Mouse (Mus musculus) olfactory bulb, adult 2 months (tissue): Measurements from ENCODE around the gene Kcnmb3. TPM values are rescaled to one million over a fixed set of nuclear protein-coding genes. Genes with fewer than 3 reads are reported as not detected.
A peak's percentile ranks its signal among the peaks of the same experiment; 100 is the strongest.

Experiments
- H3K27ac ChIP-seq: fragments of 200-500 bp; 2 replicates; pipeline ENCODE4 v1.5.1; 2012; ENCODE audit warnings: low read depth, low read length; ENCODE audit not compliant: insufficient read depth
- H3K4me1 ChIP-seq: fragments of 200-500 bp; 2 replicates; pipeline ENCODE4 v1.6.1; 2012; ENCODE audit warnings: low read length; ENCODE audit not compliant: control insufficient read depth, insufficient read depth
- H3K4me3 ChIP-seq: fragments of 200-500 bp; 2 replicates; pipeline ENCODE4 v1.5.1; 2012; ENCODE audit warnings: mild to moderate bottlenecking, low read depth, low read length, moderate library complexity; ENCODE audit not compliant: insufficient read depth
- CTCF ChIP-seq: fragments of 200-500 bp; IDR thresholded peaks from 2 replicates; pipeline ENCODE4 v1.5.1; 2012; ENCODE audit warnings: low read depth, mild to moderate bottlenecking, low read length, moderate library complexity; ENCODE audit not compliant: insufficient read depth
- POLR2A ChIP-seq: fragments of 200-500 bp; IDR thresholded peaks from 2 replicates; pipeline ENCODE4 v1.6.1; 2012; ENCODE audit warnings: mild to moderate bottlenecking, low read depth, low read length, moderate library complexity; ENCODE audit not compliant: insufficient read depth
- WGBS: fragments of 180-500 bp; shearing (Covaris S2); methylation state at CpG from one replicate; pipeline ENCODE4 v1.1.7; 2018; 5-methylcytosine and 5-hydroxymethylcytosine counted together
- polyA plus RNA-seq: library from polyadenylated mRNA; stranded (reverse); fragments of >200 nt; gene quantifications from 2 replicates; pipeline ENCODE4 v1.2.4, GENCODE M21; 2012; ENCODE audit warnings: low replicate concordance; ENCODE audit not compliant: missing spikeins, insufficient read depth, insufficient read length

Kcnmb3 gene
- polyA plus RNA-seq, 1 experiment: not detected

DNA sequence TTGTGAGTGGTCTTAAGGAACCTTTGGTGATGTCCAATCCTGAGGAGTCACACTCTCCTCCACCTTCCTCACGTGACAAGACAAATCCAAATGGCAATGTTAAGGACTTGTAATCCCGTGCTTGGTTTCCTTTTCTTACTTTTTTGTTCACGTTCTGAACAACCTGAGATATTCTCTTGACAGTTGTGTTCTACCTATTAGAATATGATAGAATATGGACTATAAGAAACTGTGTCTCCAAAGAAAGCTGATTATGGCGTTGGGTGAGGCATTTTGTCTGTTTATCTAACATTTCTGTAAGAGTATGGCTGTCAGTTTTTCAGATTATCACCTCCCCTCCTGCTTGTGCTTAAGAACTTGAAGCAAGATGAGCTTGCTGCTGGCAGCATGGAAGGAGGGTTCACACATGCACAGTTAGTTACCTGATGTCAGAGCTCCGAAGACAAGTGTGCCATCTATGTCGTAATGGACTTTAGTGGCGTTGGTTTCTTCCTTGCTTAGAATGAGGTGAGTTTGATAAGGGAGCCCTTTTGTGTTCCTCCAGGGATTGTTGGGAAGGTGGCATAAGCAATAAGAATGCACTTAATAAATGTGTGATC, 20.8 kb upstream of the Kcnmb3 start:
- Histone ChIP-seq H3K4me1 (peaks cover 12% of the 10 kb centered on the region), H3K4me3 (no peak overlapping the region), H3K27ac (no peak overlapping the region)
- TF ChIP-seq CTCF (no peak), POLR2A (no peak)
- WGBS: 85% methylated on average over 7 of the region's 7 CpGs

DNA sequence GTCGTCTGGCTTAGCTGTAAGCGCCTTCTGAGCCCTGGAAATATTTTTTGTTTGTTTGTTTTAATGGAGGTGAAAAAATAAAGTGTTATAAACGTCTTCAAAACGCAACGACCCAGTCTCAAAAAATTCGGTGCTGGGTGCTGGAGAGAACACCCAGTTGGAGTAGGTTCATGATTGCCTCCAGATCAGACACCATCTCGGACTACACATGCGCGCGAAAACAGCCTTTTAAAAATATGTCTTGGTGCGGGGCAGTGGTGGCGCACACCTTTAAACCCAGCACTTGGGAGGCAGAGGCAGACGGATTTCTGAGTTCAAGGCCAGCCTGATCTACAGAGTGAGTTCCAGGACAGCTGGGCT, 19.1 kb upstream of the Kcnmb3 start:
- 2% methylated on average over 13 of the region's 13 CpGs for WGBS
- H3K27ac ChIP-seq: no peak overlapping the region

DNA sequence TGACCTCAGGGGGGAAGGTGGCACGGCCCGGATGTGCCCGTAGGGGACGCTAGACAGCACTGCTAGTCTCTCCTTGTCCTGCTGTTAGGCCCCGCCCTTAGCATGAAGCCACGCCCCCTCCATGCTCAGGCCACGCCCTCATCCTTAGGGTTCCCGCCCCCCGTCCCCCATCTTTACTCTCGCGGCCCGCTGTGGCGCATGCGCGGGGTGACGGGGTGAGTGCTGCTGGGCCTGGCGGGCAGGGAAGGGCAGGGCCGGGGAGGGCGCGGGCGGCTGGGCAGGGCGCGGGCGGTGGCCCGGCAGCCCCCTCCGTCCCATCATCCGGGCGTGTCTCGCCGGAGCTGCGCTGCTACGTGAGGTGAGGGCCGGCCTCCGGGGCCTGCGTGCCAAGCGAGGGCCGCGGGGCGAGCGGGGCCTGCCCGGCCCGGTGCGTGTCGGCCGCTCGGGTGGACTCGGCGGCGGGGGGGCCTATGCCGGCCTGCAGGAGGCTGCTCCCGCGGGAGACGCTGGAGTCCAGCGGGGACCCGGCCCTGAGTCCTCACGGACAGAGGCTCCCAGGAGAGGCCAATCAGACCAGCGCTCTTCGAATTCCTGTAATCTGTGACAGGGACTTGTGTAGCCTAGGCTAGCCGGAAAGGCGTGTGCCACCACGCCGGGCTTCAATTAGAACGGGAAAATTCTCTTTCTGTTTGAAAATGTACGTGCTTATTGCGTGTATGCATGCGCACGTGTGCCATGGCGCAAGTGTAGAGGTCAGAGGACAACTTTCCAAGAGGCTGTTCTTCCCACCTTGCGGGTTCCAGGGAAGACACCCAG, 18.6 kb upstream of the Kcnmb3 start:
- H3K4me3 ChIP-seq: peak overlapping the region; percentile 89
- TF ChIP-seq POLR2A (peak; percentile 73), CTCF (peak; percentile 63; the same call in 1 of the 2 replicates)
- under 1% methylated on average over 69 of the region's 69 CpGs for WGBS
- H3K27ac ChIP-seq: peak overlapping the region; percentile 59
- peaks cover 12% of the 10 kb centered on the region for H3K4me1 ChIP-seq

More for the DNA sequence above, 19.1 kb upstream of the Kcnmb3 start:
- TF ChIP-seq POLR2A: no peak
- no peak for TF ChIP-seq CTCF
- Histone ChIP-seq H3K4me1 (peaks cover 12% of the 10 kb centered on the region), H3K4me3 (peak overlapping the region; percentile 89)

DNA sequence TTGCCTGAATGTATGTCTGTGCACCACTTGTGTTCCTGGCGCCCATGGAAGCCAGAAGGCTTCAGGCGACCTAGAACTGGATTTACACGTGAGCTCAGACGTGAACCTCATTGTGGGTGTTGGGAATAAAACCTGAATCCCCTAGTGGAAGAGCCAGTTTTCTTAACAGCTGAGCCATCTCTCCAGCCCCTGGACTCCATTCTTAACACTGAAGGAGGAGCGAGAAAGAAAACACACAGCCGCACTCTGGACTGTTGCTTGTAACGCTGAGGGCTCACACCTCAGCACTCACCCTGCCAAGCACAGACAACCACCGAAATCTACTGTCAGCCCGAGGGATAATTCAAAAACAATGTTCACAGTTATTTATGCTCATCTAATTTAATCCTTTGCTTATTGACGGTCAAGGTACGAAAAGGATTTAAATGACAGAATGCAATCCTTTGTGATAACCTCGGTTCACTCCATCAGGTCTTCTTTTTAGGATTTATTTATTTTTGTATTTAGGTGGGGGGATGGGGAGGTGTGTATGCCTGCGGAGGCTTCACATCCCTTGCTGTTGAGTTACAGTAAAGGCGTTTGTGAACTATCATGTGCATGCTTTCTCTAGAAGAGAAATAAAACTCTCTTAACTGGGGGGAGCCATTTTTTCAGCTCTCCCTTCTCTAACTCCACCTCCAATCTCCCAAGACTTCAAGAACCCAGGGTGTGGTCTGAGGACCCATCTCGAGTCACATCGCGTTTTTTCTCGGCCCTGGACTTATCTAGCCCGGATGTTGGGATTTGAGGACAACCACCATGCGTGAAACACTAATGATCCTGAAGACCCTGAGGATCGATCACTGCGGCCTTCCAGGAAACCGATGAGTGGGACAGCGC, 17.7 kb upstream of the Kcnmb3 start, which contains the start of gene Zfp639:
Zfp639 (plus strand) TSS at position 764 of the 879 bp plus-strand sequence.
- Histone ChIP-seq H3K4me3 (peak within 1 kb of the TSS; percentile 89), H3K27ac (peak within 1 kb of the TSS; percentile 59), H3K4me1 (peaks cover 12% of the 10 kb centered on the region)
- 9% methylated on average over 24 of the region's 24 CpGs for WGBS
- TF ChIP-seq POLR2A (no peak), CTCF (no peak)

DNA sequence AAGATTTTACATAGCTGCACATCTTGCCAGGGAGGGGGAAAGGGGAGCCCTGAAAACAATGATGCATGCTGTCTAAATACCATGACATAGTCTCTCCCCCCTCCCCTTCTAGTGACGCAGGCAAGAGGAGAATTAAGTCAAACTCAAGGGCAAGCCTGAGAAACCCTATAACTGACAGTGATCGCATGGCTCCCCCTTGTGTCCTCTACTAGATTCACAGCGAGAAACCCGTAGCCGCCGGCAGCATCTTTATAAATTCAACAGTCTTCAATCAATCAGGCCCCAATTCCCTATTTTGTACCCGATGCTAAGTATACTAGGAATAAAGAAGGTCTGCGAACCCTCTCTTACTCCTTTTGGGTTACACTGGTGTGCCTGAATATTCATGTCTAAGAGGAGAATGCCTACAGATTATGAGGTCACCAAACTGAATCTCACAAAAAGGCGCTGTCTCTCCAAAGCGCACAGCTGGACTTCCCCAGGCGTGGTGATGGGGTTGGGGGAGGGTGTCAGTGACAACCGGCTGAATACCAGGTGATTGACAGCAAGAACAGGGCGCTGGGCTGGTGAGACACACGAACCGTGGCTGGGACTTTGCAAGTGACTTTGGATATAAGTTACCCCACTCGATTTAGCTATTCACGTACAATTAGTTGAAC, 16.8 kb upstream of the Kcnmb3 start:
- 2% methylated on average over 17 of the region's 17 CpGs for WGBS
- Histone ChIP-seq H3K4me1 (peaks cover 12% of the 10 kb centered on the region), H3K27ac (no peak overlapping the region), H3K4me3 (no peak overlapping the region)
- TF ChIP-seq POLR2A (no peak), CTCF (no peak)

DNA sequence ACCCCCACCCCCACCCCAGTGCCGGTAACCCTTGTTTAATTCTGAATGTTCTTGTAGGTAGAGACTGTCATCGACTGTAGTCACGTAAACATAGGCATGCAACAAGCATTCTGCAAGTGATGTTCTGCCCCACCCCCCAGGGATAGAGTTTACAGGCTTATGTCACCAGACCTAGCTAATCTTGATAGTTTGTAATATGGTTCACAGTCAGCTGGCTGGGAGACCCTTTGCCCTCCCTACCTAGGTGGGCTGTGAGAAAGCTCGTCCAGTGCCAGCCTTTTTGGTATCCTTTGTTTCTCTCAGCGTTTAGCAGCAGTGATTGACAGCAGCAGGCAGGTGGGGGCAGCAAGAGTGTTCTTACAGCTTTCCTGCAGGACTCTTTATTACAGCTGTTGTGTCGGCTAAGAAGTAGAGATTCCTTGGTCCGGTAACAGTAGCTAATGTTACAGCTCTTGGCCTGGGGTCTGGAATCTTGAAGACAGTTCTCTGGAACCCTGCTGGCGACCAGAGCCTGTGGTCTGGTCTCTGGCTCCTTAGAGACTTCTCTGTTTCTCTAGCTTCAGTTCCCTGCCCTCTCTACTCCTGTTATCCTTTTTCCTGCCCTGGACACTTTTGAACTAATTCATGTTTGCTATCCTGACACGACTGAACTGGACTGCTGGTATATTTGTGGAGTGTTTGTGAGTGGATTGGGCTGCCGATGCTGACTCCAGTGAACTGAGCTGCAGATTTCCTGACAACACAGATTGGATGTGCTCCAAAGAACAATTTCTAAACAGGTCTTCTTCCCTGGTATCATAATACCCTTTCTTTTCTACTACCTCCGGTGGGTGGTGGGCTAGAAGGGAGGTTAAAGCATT, 14.6 kb upstream of the Kcnmb3 start:
- TF ChIP-seq POLR2A (no peak), CTCF (no peak)
- WGBS: 74% methylated on average over 11 of the region's 11 CpGs
- Histone ChIP-seq H3K4me3 (no peak overlapping the region), H3K27ac (no peak overlapping the region), H3K4me1 (peaks cover 9% of the 10 kb centered on the region)

DNA sequence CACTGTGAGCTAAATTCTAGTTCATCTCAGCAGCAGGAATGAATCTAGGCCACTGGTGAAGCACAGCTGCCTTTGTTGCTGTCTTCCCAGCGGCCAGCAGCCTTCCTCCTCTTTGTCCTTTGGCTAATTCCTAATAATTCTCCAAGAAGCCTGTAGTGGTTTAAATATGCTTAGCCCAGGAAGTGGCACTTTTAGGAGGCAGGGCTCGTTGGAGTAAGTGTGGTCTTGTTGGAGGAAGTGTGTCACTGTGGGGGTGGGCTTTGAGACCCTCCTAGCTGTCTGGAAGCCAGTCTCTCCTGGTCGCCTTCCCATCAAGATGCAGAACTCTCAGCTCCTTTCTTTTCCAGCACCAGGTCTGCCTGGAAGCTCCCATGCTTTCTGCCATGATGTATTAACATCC, 13.8 kb upstream of the Kcnmb3 start:
- Histone ChIP-seq H3K4me3 (no peak overlapping the region), H3K27ac (no peak overlapping the region), H3K4me1 (peaks cover 9% of the 10 kb centered on the region)
- TF ChIP-seq CTCF (no peak), POLR2A (no peak)
- WGBS: 83% methylated on average over 3 of the region's 3 CpGs
